Mouse (Mus musculus) erythroblast, embryonic 14.5 days (primary cell): ENCODE measurements around the gene Fam222b.

Experiments
- GATA1 ChIP-seq: IDR thresholded peaks from 2 replicates; pipeline ENCODE4 v1.6.1; 2012; ENCODE audit warnings: low read length, inconsistent platforms, mixed read lengths
- TAL1 ChIP-seq: IDR thresholded peaks from 3 replicates; pipeline ENCODE4 v1.6.1; 2012; ENCODE audit warnings: low read length, inconsistent platforms, mixed read lengths

DNA sequence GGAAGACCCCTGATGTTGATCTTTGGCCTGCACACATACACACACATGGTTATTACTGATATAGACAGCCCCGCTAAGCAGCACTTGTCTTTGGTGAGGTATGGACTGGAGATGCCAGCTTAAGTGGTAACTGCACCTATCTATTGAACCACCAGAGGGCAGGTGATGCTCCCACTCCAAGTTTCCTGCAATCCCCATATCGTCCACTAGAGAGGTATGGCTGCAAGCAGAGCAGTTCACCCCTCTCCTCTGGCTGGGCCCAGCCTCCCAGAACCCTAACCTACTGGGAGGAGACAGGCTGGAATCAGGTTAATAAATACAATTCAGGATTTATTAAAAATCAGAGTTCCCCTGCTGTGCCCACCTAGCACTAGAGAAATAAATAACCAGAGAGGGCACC, 64.6 kb downstream of the Fam222b start:
- TF ChIP-seq GATA1 (no peak), TAL1 (no peak)
